Mouse (Mus musculus) lung, adult 2 months (tissue): ENCODE measurements around the gene Zcchc9.

ENCODE experiments used
- CTCF ChIP-seq: fragments of 200-500 bp; IDR thresholded peaks from 2 replicates; pipeline ENCODE4 v1.5.1; 2011; ENCODE audit warnings: mild to moderate bottlenecking, low read length, control low read depth; ENCODE audit not compliant: insufficient read depth
- POLR2A ChIP-seq: fragments of 200-500 bp; IDR thresholded peaks from 2 replicates; pipeline ENCODE4 v1.6.1; 2011; ENCODE audit warnings: low read depth, mild to moderate bottlenecking, control low read depth, low read length, borderline replicate concordance; ENCODE audit errors: extremely low read depth

- TF ChIP-seq CTCF: no peak
- no peak for TF ChIP-seq POLR2A
Observed at GRCm38 (mm10) chr13:91823735-91824134, 16.2 kb upstream of the Zcchc9 start.
